Mouse (Mus musculus) neural tube, embryonic 15.5 days (tissue): ENCODE measurements around the gene Abi1. TPM values are rescaled to one million over a fixed set of nuclear protein-coding genes. Genes with fewer than 3 reads are reported as not detected.
"Not testable (repeated sequence)": the region's sequence is repeated elsewhere in the genome, so short reads cannot be mapped to it uniquely, and the experiment has no call there.

Experiments
- ATAC-seq: fragments of 200-750 bp; cut with Nextera tagmentation; 2 replicates; pipeline ENCODE4 v1.8.0; 2017; ENCODE audit warnings: mild to moderate bottlenecking, moderate TSS enrichment, moderate library complexity; ENCODE audit not compliant: low FRiP score
- H3K27ac ChIP-seq: fragments of 300-500 bp; sonication (generic); replicated peaks from 2 replicates; pipeline ENCODE4 v1.5.1; 2015; ENCODE audit warnings: mild to moderate bottlenecking, inconsistent platforms
- H3K27me3 ChIP-seq: fragments of 300-500 bp; sonication (generic); replicated peaks from 2 replicates; pipeline ENCODE4 v1.6.1; 2015; ENCODE audit warnings: inconsistent platforms
- H3K36me3 ChIP-seq: fragments of 300-500 bp; sonication (generic); 2 replicates; pipeline ENCODE4 v1.6.1; 2015; ENCODE audit warnings: inconsistent platforms
- H3K4me1 ChIP-seq: fragments of 300-500 bp; sonication (generic); 2 replicates; pipeline ENCODE4 v1.6.1; 2015; ENCODE audit warnings: inconsistent platforms
- H3K4me2 ChIP-seq: fragments of 300-500 bp; sonication (generic); 2 replicates; pipeline ENCODE4 v1.6.1; 2015; ENCODE audit warnings: inconsistent platforms, mild to moderate bottlenecking, moderate library complexity
- H3K4me3 ChIP-seq: fragments of 300-500 bp; sonication (generic); replicated peaks from 2 replicates; pipeline ENCODE4 v1.5.1; 2015; ENCODE audit warnings: mild to moderate bottlenecking, inconsistent platforms
- H3K9ac ChIP-seq: fragments of 300-500 bp; sonication (generic); replicated peaks from 2 replicates; pipeline ENCODE4 v1.6.1; 2015; ENCODE audit warnings: mild to moderate bottlenecking, inconsistent platforms
- H3K9me3 ChIP-seq: fragments of 300-500 bp; sonication (generic); replicated peaks from 2 replicates; pipeline ENCODE4 v1.6.1; 2016; ENCODE audit warnings: inconsistent platforms
- WGBS: fragments of 180-500 bp; shearing (Covaris S2); methylation state at CpG from one replicate; pipeline ENCODE4 v1.1.7; 2015; ENCODE audit warnings: mixed read lengths; 5-methylcytosine and 5-hydroxymethylcytosine counted together
- polyA plus RNA-seq: library from polyadenylated mRNA; unstranded; fragments of >200 nt; fragmentation: Nextera tagmentation; extraction: Ambion mirVana; gene quantifications from 2 replicates; pipeline ENCODE4 v1.2.1, GENCODE M21; 2015

Gene Abi1
- polyA plus RNA-seq, 1 experiment from 2014 or later, result 57.3 TPM

- no peak overlapping the region for H3K27ac ChIP-seq
- no peak overlapping the region for H3K4me2 ChIP-seq
- H3K9ac ChIP-seq, result no peak overlapping the region
- no peaks in the 10 kb centered on the region for H3K27me3 ChIP-seq
- no peak overlapping the region for H3K4me3 ChIP-seq
- H3K4me1 ChIP-seq, result no peaks in the 10 kb centered on the region
- H3K9me3 ChIP-seq, result no peaks in the 10 kb centered on the region
- ATAC-seq, result no peak
- WGBS, result 43% methylated on average over 1 of the region's 1 CpGs
- H3K36me3 ChIP-seq, result no peaks in the 10 kb centered on the region
These were observed 82.6 kb downstream of the Abi1 start for GRCm38 (mm10) chr2:22957415-22957814.

GRCm38 (mm10) chr2:22955914-22956313, 84.1 kb downstream of the Abi1 start:
- 92% methylated on average over 5 of the region's 5 CpGs for WGBS

GRCm38 (mm10) chr2:22954278-22954677, 85.8 kb downstream of the Abi1 start:
- no peaks in the 10 kb centered on the region for H3K9me3 ChIP-seq
- 86% methylated on average over 4 of the region's 4 CpGs for WGBS
- H3K4me2 ChIP-seq, result no peak overlapping the region
- H3K9ac ChIP-seq, result no peak overlapping the region
- no peaks in the 10 kb centered on the region for H3K36me3 ChIP-seq
- H3K4me1 ChIP-seq, result no peaks in the 10 kb centered on the region
- ATAC-seq, result no peak
- H3K27ac ChIP-seq, result no peak overlapping the region
- no peak overlapping the region for H3K4me3 ChIP-seq
- H3K27me3 ChIP-seq, result no peaks in the 10 kb centered on the region

More at GRCm38 (mm10) chr2:22955914-22956313, 84.1 kb downstream of the Abi1 start:
- Histone ChIP-seq H3K4me1 (no peaks in the 10 kb centered on the region), H3K9ac (no peak overlapping the region), H3K9me3 (no peaks in the 10 kb centered on the region), H3K36me3 (no peaks in the 10 kb centered on the region), H3K4me2 (no peak overlapping the region), H3K27ac (no peak overlapping the region), H3K27me3 (no peaks in the 10 kb centered on the region), H3K4me3 (no peak overlapping the region)
- no peak for ATAC-seq

- H3K4me3 ChIP-seq, result no peak overlapping the region
- H3K27ac ChIP-seq, result no peak overlapping the region
- H3K4me2 ChIP-seq, result no peak overlapping the region
- 63% methylated on average over 4 of the region's 4 CpGs for WGBS
- no peaks in the 10 kb centered on the region for H3K36me3 ChIP-seq
- no peaks in the 10 kb centered on the region for H3K9me3 ChIP-seq
- no peak overlapping the region for H3K9ac ChIP-seq
- ATAC-seq, result no peak
- H3K4me1 ChIP-seq, result no peaks in the 10 kb centered on the region
- H3K27me3 ChIP-seq, result no peaks in the 10 kb centered on the region
These were observed 90.1 kb downstream of the Abi1 start for GRCm38 (mm10) chr2:22949956-22950355.

GRCm38 (mm10) chr2:22933556-22933955, 106.5 kb downstream of the Abi1 start:
- H3K4me3 ChIP-seq, result no peak overlapping the region
- H3K4me2 ChIP-seq, result no peak overlapping the region
- no peaks in the 10 kb centered on the region for H3K27me3 ChIP-seq
- peaks cover 22% of the 10 kb centered on the region; the same call in 1 of the 2 replicates for H3K36me3 ChIP-seq
- H3K9me3 ChIP-seq, result no peaks in the 10 kb centered on the region
- 88% methylated on average over 1 of the region's 1 CpGs for WGBS
- no peak overlapping the region for H3K27ac ChIP-seq
- no peaks in the 10 kb centered on the region for H3K4me1 ChIP-seq
- no peak for ATAC-seq
- no peak overlapping the region for H3K9ac ChIP-seq

GRCm38 (mm10) chr2:22928259-22928658, 111.8 kb downstream of the Abi1 start:
- Histone ChIP-seq H3K4me3 (no peak overlapping the region), H3K9ac (no peak overlapping the region), H3K27me3 (no peaks in the 10 kb centered on the region), H3K27ac (no peak overlapping the region), H3K4me2 (no peak overlapping the region), H3K9me3 (no peaks in the 10 kb centered on the region), H3K4me1 (no peaks in the 10 kb centered on the region), H3K36me3 (peaks cover 20% of the 10 kb centered on the region; the same call in 1 of the 2 replicates)
- WGBS, result 84% methylated on average over 2 of the region's 2 CpGs
- ATAC-seq, result no peak

GRCm38 (mm10) chr2:22925911-22926310, 114.1 kb downstream of the Abi1 start:
- H3K4me2 ChIP-seq, H3K9ac ChIP-seq, H3K27me3 ChIP-seq, H3K4me3 ChIP-seq, H3K9me3 ChIP-seq, H3K27ac ChIP-seq, H3K4me1 ChIP-seq, ATAC-seq: not testable (repeated sequence)
- 97% methylated on average over 3 of the region's 3 CpGs for WGBS
- peaks cover 27% of the 10 kb centered on the region; the same call in 1 of the 2 replicates for H3K36me3 ChIP-seq

GRCm38 (mm10) chr2:22918651-22919050, 121.4 kb downstream of the Abi1 start:
- H3K4me1 ChIP-seq, result no peaks in the 10 kb centered on the region
- peaks cover 37% of the 10 kb centered on the region for H3K36me3 ChIP-seq
- H3K27ac ChIP-seq, result no peak overlapping the region
- no peak overlapping the region for H3K4me2 ChIP-seq
- 95% methylated on average over 2 of the region's 2 CpGs for WGBS
- H3K27me3 ChIP-seq, result no peaks in the 10 kb centered on the region
- H3K4me3 ChIP-seq, result no peak overlapping the region
- no peak overlapping the region for H3K9ac ChIP-seq
- no peaks in the 10 kb centered on the region for H3K9me3 ChIP-seq
- no peak for ATAC-seq

GRCm38 (mm10) chr2:22914421-22914820, 125.6 kb downstream of the Abi1 start:
- H3K36me3 ChIP-seq, result peaks cover 42% of the 10 kb centered on the region
- ATAC-seq, result no peak

GRCm38 (mm10) chr2:22903947-22904346, 136.1 kb downstream of the Abi1 start:
- H3K9me3 ChIP-seq, result no peaks in the 10 kb centered on the region
- ATAC-seq, result no peak
- no peak overlapping the region for H3K4me3 ChIP-seq
- H3K4me1 ChIP-seq, result no peaks in the 10 kb centered on the region
- no peak overlapping the region for H3K4me2 ChIP-seq
- no peak overlapping the region for H3K9ac ChIP-seq
- H3K27me3 ChIP-seq, result no peaks in the 10 kb centered on the region
- H3K27ac ChIP-seq, result no peak overlapping the region
- 89% methylated on average over 3 of the region's 3 CpGs for WGBS
- H3K36me3 ChIP-seq, result peaks cover 45% of the 10 kb centered on the region

More at GRCm38 (mm10) chr2:22914421-22914820, 125.6 kb downstream of the Abi1 start:
- H3K4me1 ChIP-seq, result no peaks in the 10 kb centered on the region
- H3K9me3 ChIP-seq, result no peaks in the 10 kb centered on the region
- no peak overlapping the region for H3K4me3 ChIP-seq
- H3K9ac ChIP-seq, result no peak overlapping the region
- no peaks in the 10 kb centered on the region for H3K27me3 ChIP-seq
- H3K27ac ChIP-seq, result no peak overlapping the region
- 92% methylated on average over 3 of the region's 3 CpGs for WGBS
- no peak overlapping the region for H3K4me2 ChIP-seq

- WGBS, result under 1% methylated on average over 81 of the region's 81 CpGs
- Histone ChIP-seq H3K9me3 (no peaks in the 10 kb centered on the region), H3K27me3 (no peaks in the 10 kb centered on the region), H3K36me3 (no peaks in the 10 kb centered on the region), H3K4me3 (peak within 1 kb of the TSS; percentile 80), H3K4me2 (peak within 1 kb of the TSS; percentile 80), H3K4me1 (peaks cover 16% of the 10 kb centered on the region), H3K27ac (peak within 1 kb of the TSS; percentile 85), H3K9ac (peak within 1 kb of the TSS; percentile 80)
- ATAC-seq, result peak; percentile 99
These were observed 144.5 kb downstream of the Abi1 start, which contains the start of gene Pdss1 for GRCm38 (mm10) chr2:22895282-22896273. Gene Pdss1 (plus strand): TSS chr2:22895522.

GRCm38 (mm10) chr2:22894932-22895281, 145.1 kb downstream of the Abi1 start:
- no peak; the same call in 1 of the 2 replicates for ATAC-seq
- H3K27ac ChIP-seq, result peak overlapping the region; percentile 85
- WGBS, result 19% methylated on average over 9 of the region's 9 CpGs

More at GRCm38 (mm10) chr2:22894932-22895281, 145.1 kb downstream of the Abi1 start:
- H3K4me2 ChIP-seq, result peak overlapping the region; percentile 80
- no peaks in the 10 kb centered on the region for H3K36me3 ChIP-seq
- H3K27me3 ChIP-seq, result no peaks in the 10 kb centered on the region
- H3K9me3 ChIP-seq, result no peaks in the 10 kb centered on the region
- H3K4me3 ChIP-seq, result peak overlapping the region; percentile 80
- H3K9ac ChIP-seq, result peak overlapping the region; percentile 80
- peaks cover 16% of the 10 kb centered on the region for H3K4me1 ChIP-seq
